Mouse (Mus musculus) layer of hippocampus, postnatal 14 days (tissue): Measurements from ENCODE around the gene Msl2. TPM values are rescaled to one million over a fixed set of nuclear protein-coding genes. Genes with fewer than 3 reads are reported as not detected.

Experiments
- DNase-seq, 2 experiments: peaks; one replicate each; pipeline ENCODE4 v3.0.0; 2021 to 2022; ENCODE audit warnings: low spot score in 2 of 2, mixed read lengths in 1 of 2
- long read RNA-seq, 2 experiments: library from polyadenylated mRNA; stranded (forward); transcript quantifications; one replicate each; pipeline ENCODE4 v2.0.0; 2021
- total RNA-seq, 2 experiments: library from RNA; stranded (reverse); gene quantifications; 2 replicates each; pipeline ENCODE4 v1.2.3; 2021

Gene Msl2
- 10 to 100 TPM; 55.4 to 55.7 TPM for total RNA-seq
- long read RNA-seq, experiment 1, full-length matches to known transcripts, result 1 of 5 reads
- long read RNA-seq, experiment 1, partial matches to known transcripts, result 0 of 5 reads
- long read RNA-seq, experiment 1, other reads (novel, unspliced or antisense), result 4 of 5 reads
- long read RNA-seq, experiment 2, full-length matches to known transcripts, result 1 of 7 reads
- long read RNA-seq, experiment 2, partial matches to known transcripts, result 0 of 7 reads
- long read RNA-seq, experiment 2, other reads (novel, unspliced or antisense), result 6 of 7 reads

- no peak for DNase-seq
Measured at GRCm38 (mm10) chr9:101073987-101074331, at the start of gene Msl2. Msl2 (plus strand) TSS chr9:101074101.

- no peak for DNase-seq
Measured at GRCm38 (mm10) chr9:101033761-101034447, 40.0 kb upstream of the Msl2 start.

GRCm38 (mm10) chr9:101034448-101035098 lies 39.3 kb upstream of the Msl2 start, which contains the start of gene Pccb:
Pccb (minus strand) TSS chr9:101034898.
- peak; percentile 97 for DNase-seq

- DNase-seq, result no peak
Measured at GRCm38 (mm10) chr9:101035836-101036596, 37.9 kb upstream of the Msl2 start.

- DNase-seq, result no peak
Measured at GRCm38 (mm10) chr9:101036876-101037275, 37.0 kb upstream of the Msl2 start.

- no peak for DNase-seq
Measured at GRCm38 (mm10) chr9:101037396-101037795, 36.5 kb upstream of the Msl2 start.

GRCm38 (mm10) chr9:101038634-101039033 lies 35.3 kb upstream of the Msl2 start:
- no peak for DNase-seq

GRCm38 (mm10) chr9:101041508-101041907 lies 32.4 kb upstream of the Msl2 start:
- no peak for DNase-seq

- no peak for DNase-seq
Measured at GRCm38 (mm10) chr9:101042249-101042648, 31.7 kb upstream of the Msl2 start.

- no peak for DNase-seq
Measured at GRCm38 (mm10) chr9:101045710-101046338, 28.1 kb upstream of the Msl2 start.

- DNase-seq, result no peak
Measured at GRCm38 (mm10) chr9:101052007-101052406, 21.9 kb upstream of the Msl2 start.

- no peak for DNase-seq
Measured at GRCm38 (mm10) chr9:101052691-101053090, 21.2 kb upstream of the Msl2 start.

GRCm38 (mm10) chr9:101053279-101053678 lies 20.6 kb upstream of the Msl2 start:
- no peak for DNase-seq

GRCm38 (mm10) chr9:101057156-101057555 lies 16.7 kb upstream of the Msl2 start:
- DNase-seq, result no peak

GRCm38 (mm10) chr9:101061035-101061434 lies 12.9 kb upstream of the Msl2 start:
- DNase-seq, result no peak

- DNase-seq, result no peak
Measured at GRCm38 (mm10) chr9:101062253-101062780, 11.6 kb upstream of the Msl2 start.

GRCm38 (mm10) chr9:101065076-101065602 lies 8.8 kb upstream of the Msl2 start:
- DNase-seq, result peak in 1 of 2 experiments; percentile 55

- DNase-seq, result no peak
Measured at GRCm38 (mm10) chr9:101069781-101070180, 4.1 kb upstream of the Msl2 start.

GRCm38 (mm10) chr9:101072506-101072905 lies 1.4 kb upstream of the Msl2 start:
- no peak for DNase-seq
